Mouse (Mus musculus) myocyte (in vitro differentiated cells): ENCODE data around the gene Dgki.

Source experiments
- MAX ChIP-seq: IDR thresholded peaks from one replicate; pipeline ENCODE4 v1.6.1; 2011; ENCODE audit warnings: low read depth, mild to moderate bottlenecking, control low read depth
- TCF12 ChIP-seq: IDR thresholded peaks from one replicate; pipeline ENCODE4 v1.6.1; 2011; ENCODE audit warnings: mild to moderate bottlenecking, control low read depth; ENCODE audit not compliant: poor library complexity, insufficient read depth, severe bottlenecking
- USF1 ChIP-seq: IDR thresholded peaks from one replicate; pipeline ENCODE4 v1.6.1; 2011; ENCODE audit warnings: low read depth, mild to moderate bottlenecking, control low read depth, moderate library complexity

GRCm38 (mm10) chr6:37197745-37198144, 102.2 kb downstream of the Dgki start:
- TF ChIP-seq TCF12 (no peak), USF1 (no peak), MAX (no peak)
